ENCODE assay signal across 16 mouse cellular contexts in the genomic region with DNA sequence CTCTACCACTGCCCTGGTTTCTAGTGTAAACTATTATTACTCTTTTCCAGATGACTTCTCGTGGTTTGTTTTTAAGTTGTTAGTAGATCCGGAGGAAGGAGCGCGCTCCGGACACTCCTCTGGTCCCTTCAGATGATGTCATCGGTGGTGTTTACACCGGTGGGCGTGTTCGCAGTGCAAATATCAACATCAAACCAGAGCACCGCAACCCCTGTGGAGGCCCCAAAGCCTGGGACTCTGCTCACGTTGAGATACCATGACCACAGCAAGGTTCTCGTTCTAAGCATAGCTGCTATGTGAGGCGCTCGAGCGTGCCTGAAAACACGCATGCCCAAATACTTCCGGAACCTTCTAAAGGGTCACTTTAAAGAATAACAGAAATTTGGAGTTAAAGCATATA.
"Had no signal": no experiment of that assay in that cellular context is flagged by ENCODE, and none has a peak within 500 bp of the region (broad histone marks: within the 10 kb centered on the region; RNA-seq: fewer than 3 reads in every experiment).

No protein-coding gene starts in this region.

- DNase-seq: retina, postnatal 1 day; right cerebral cortex, adult 18-20 months; right cerebral cortex, postnatal 14 days; right cerebral cortex, postnatal 25 days; right cerebral cortex, postnatal 4 days; spleen, adult 18-20 months; thymus, adult 18-20 months; thymus, adult 2 months; thymus, postnatal 14 days; thymus, postnatal 25 days; thymus, postnatal 36 days; thymus, postnatal 4 days had no signal

- H3K27ac ChIP-seq: neural tube, embryonic 13.5 days; neural tube, embryonic 15.5 days; stomach, embryonic 15.5 days; stomach, postnatal 0 days had no signal

- H3K4me3 ChIP-seq: neural tube, embryonic 13.5 days; neural tube, embryonic 15.5 days; stomach, embryonic 15.5 days had no signal

- H3K9ac ChIP-seq: neural tube, embryonic 13.5 days; neural tube, embryonic 15.5 days; stomach, embryonic 15.5 days had no signal

- H3K36me3 ChIP-seq: neural tube, embryonic 13.5 days; neural tube, embryonic 15.5 days; stomach, embryonic 15.5 days had no signal

- H3K9me3 ChIP-seq: neural tube, embryonic 13.5 days; neural tube, embryonic 15.5 days; stomach, embryonic 15.5 days had no signal

- H3K4me2 ChIP-seq: neural tube, embryonic 13.5 days; neural tube, embryonic 15.5 days; stomach, embryonic 15.5 days had no signal

- H3K27me3 ChIP-seq: neural tube, embryonic 13.5 days; neural tube, embryonic 15.5 days; stomach, embryonic 15.5 days had no signal
